Mouse (Mus musculus) gastrocnemius, postnatal 10 days (tissue): ENCODE results near the gene Hist1h1a. TPM values are rescaled to one million over a fixed set of nuclear protein-coding genes. Genes with fewer than 3 reads are reported as not detected.
A peak's percentile ranks its signal among the peaks of the same experiment; 100 is the strongest.

Source experiments
- DNase-seq: peaks from one replicate; pipeline ENCODE4 v3.0.0; 2021; ENCODE audit warnings: mixed read lengths
- total RNA-seq, 2 experiments: library from RNA; stranded (reverse); gene quantifications; 2 replicates each; pipeline ENCODE4 v1.2.3; 2021

Gene Hist1h1a
- total RNA-seq, 2 experiments from 2014 or later, result 124 to 147 TPM

GRCm38 (mm10) chr13:23744421-23745380 is 18.8 kb upstream of the Hist1h1a start:
- no peak for DNase-seq

- DNase-seq, result peak; percentile 82
These were observed 17.9 kb upstream of the Hist1h1a start, which contains the start of gene Hist1h3c for GRCm38 (mm10) chr13:23745381-23746161. Hist1h3c (minus strand) TSS chr13:23745602.

DNA sequence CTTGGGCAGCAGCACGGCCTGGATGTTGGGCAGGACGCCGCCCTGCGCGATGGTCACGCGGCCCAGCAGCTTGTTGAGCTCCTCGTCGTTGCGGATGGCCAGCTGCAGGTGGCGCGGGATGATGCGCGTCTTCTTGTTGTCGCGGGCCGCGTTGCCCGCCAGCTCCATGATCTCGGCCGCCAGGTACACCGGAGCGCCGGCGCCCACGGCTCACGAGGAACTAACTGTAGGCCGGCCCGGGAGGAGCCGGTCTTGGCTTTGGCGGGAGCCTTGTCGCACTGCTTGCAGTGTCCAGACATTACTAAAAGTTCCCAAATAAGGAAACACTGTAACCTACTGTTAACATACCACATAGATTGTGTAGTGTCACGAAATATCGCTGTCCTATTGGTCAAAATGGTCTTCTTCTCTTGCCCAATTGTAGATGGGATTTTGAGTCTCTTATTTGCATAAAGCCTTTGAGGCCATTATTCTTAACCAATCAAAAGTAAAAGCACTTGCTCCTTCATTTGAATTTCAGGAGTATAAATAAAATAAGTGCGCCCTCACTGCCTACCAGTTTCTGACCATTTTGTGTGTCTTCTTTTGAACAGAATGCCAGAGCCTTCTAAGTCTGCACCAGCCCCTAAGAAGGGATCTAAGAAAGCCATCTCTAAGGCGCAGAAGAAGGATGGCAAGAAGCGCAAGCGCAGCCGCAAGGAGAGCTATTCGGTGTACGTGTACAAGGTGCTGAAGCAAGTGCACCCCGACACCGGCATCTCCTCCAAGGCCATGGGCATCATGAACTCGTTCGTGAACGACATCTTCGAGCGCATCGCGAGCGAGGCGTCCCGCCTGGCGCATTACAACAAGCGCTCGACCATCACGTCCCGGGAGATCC is 17.0 kb upstream of the Hist1h1a start, which contains the start of gene Hist1h2bb:
Gene Hist1h2bb (plus strand): TSS at position 534 of the 880 bp plus-strand sequence.
- peak; percentile 61 for DNase-seq

DNA sequence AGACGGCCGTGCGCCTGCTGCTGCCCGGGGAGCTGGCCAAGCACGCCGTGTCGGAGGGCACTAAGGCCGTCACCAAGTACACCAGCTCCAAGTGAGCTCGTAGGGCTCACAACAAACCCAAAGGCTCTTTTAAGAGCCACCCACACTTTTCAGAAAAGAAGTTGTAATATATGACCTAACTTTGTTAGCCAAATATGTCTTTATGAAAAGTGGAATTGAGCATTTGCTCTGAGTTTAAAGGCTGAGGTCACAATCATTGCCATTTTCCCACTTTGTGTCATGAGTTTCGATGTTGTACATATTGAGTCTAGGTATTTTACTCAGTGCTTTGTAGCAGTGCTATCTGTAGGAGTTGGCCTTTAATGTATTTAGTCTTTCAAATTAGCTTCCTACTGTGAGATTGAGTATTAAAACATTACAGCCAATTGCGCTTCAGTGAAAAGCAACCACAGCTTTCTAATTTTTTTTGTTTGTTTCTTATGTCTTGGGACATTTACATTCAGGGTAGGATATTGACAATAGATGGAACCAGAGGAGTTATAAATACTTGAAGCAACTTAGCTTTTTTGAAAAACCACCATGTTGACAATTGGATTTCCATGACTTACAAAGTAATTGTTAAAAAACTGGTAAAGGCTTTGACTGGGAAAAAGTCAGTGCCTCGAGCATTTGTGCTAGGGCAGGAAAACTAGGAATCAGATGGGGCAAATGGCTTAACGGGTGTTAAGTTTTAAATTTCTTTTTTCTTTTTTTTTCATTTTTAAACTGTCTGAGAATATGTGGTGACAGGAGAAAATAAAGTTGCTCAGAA is 16.2 kb upstream of the Hist1h1a start:
- no peak for DNase-seq

DNA sequence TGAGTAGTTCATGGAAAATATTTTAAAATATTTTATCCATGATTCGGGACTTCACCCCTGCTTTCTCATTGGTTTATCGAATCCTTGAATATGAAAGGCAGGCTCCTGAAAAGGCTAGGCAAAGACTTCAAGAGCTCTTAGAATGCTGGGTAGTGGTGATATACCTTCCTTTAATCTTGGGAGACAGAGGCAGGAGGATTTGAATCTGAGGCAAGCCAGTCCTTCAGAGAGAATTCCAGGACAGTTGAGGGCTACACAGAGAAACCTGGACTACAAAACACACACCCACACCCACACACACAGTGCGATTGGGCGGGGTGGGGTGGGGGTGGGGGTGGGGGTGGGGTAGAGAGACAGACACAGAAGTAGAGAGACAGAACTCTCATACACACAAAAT is 15.6 kb upstream of the Hist1h1a start:
- no peak for DNase-seq

DNA sequence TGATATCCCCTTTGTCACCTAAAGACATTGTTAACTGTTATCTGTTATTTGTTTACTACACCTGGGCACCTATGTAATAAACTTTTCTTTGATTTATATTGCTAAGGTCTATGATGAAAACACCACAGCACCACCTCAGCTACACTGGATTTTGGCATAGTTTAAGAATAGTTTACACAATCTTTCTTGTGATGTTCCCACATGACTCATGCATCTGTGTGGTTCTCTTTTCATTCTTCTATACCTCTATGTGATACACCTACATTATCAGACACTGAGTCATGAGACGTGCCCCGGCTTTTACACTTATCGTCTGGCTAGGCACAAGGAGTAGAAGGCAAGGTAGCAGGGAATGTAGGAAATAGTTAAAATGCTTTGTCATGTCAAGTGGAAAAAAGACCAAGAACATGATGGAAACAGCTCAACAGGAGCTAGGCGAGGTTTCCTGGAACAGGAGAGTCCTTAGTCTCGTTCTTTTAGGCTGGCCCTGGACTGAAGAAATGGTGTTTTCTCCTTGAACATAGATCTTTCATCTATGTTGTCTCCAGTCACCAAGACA is 13.8 kb upstream of the Hist1h1a start:
- no peak for DNase-seq

- DNase-seq, result peak; percentile 39
These were observed 12.5 kb upstream of the Hist1h1a start, which contains the start of gene Hist1h2ab for GRCm38 (mm10) chr13:23750839-23751477. Hist1h2ab (plus strand) TSS chr13:23751126.

- no peak for DNase-seq
These were observed 11.9 kb upstream of the Hist1h1a start for GRCm38 (mm10) chr13:23751478-23751956.

- peak; percentile 82 for DNase-seq
These were observed 11.3 kb upstream of the Hist1h1a start, which contains the start of gene Hist1h3b for GRCm38 (mm10) chr13:23752067-23752741. Hist1h3b (plus strand) TSS chr13:23752267.

- DNase-seq, result no peak
These were observed 10.7 kb upstream of the Hist1h1a start for GRCm38 (mm10) chr13:23752742-23753172.

DNA sequence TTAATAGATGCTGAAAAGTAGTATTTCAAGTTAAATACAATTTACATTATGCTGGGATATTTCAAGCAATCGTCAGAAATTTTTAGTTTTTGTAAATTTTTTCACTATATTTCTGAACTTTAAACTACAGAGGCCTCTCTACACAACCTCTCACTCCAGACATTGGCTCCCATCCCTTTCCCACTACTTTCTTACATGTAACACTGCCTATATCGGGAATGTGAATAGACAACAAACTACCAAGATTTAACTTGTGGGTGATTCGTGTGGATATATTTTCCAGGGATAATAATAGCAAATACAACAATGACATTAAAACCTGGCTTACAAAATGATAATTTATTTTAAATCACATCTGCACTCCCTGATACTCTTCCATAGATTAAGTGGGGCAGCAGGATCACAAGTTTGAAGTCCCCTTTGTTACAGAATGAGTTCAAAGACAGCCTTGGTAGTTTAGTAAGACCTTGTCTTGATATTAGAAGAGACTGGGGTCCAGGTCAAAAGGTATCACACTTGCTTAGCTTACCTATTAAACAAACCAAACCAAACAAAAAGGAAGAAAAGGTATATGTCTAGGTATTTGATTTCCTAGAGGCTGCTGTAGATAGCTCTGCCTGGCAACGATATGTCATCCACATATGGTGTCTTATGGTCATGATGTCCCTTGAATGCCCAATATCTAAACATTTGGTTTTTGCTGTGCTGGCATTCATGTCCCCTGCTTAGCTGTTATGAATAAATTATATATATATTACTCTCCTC is 10.0 kb upstream of the Hist1h1a start:
- no peak for DNase-seq

DNA sequence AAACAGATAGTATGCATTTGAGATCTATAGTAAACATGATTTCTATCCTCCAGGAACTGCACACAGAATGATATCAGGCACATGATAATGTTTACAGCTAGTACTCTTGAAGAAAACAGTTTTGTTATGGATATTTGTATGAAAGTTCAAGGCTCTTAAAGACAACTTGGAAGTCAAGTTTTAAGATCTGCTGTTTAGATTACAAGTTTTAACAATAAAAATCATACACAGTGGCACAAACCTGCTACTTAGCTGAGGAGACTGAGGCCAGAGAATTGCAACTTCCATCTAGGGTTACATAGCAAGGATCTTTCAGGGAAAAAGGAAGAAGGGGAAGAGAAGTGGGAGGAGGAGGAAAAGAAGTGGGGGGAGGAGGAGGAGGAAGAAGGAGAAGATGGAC is 8.5 kb upstream of the Hist1h1a start:
- no peak for DNase-seq

- DNase-seq, result peak; percentile 51
These were observed 6.7 kb upstream of the Hist1h1a start, which contains the start of gene Hist1h4b for GRCm38 (mm10) chr13:23756790-23757189. Hist1h4b (plus strand) TSS chr13:23757013.

- no peak for DNase-seq
These were observed 6.2 kb upstream of the Hist1h1a start for GRCm38 (mm10) chr13:23757211-23757773.

GRCm38 (mm10) chr13:23757921-23758320 is 5.5 kb upstream of the Hist1h1a start:
- DNase-seq, result no peak

- DNase-seq, result no peak
These were observed 4.2 kb upstream of the Hist1h1a start for GRCm38 (mm10) chr13:23759251-23759771.

GRCm38 (mm10) chr13:23759916-23760239 is 3.6 kb upstream of the Hist1h1a start:
- no peak for DNase-seq
